Mouse (Mus musculus): ENCODE results near the gene Cbx1. TPM values are rescaled to one million over a fixed set of nuclear protein-coding genes. Genes with fewer than 3 reads are reported as not detected.
A peak's percentile ranks its signal among the peaks of the same experiment; 100 is the strongest.
"Not testable (repeated sequence)": the region's sequence is repeated elsewhere in the genome, so short reads cannot be mapped to it uniquely, and the experiment has no call there.

Gene Cbx1
- polyA plus RNA-seq, 1 experiment = 1.5 TPM

DNA sequence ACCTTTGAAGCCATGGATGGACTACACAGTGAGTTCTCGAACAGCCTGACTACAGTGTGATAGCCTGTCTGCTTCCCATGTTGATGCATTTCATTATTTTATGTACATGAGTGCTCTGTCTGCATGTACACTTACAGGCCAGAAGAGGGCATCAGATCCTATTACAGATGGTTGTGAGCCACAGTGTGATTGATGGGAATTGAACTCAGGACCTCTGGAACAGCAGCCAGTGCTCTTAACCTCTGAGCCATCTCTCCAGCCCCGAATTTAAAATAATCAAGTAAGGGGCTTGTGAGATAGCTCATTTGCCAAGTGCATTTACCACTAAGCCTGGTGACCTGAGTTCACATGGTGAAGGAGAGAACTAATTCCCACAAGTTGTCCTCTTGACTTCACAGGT is 7.5 kb upstream of the Cbx1 start:
- no peak for TF ChIP-seq GATA1 (IDR thresholded peaks at IDR 0.05; ENCODE audit: low read length)
- TF ChIP-seq TAL1 (IDR thresholded peaks at IDR 0.05; ENCODE audit: low read length) = no peak
- Histone ChIP-seq H3K4me1 (ENCODE audit: control insufficient read depth) (peaks cover 18% of the 10 kb centered on the region), H3K4me3 (replicated peaks) (no peak overlapping the region), H3K27me3 (ENCODE audit: control insufficient read depth) (peaks cover 3% of the 10 kb centered on the region; the same call in 1 of the 2 replicates), H3K36me3 (ENCODE audit: control insufficient read depth) (no peaks in the 10 kb centered on the region), H3K9me3 (ENCODE audit: control insufficient read depth, low read length) (no peaks in the 10 kb centered on the region)

DNA sequence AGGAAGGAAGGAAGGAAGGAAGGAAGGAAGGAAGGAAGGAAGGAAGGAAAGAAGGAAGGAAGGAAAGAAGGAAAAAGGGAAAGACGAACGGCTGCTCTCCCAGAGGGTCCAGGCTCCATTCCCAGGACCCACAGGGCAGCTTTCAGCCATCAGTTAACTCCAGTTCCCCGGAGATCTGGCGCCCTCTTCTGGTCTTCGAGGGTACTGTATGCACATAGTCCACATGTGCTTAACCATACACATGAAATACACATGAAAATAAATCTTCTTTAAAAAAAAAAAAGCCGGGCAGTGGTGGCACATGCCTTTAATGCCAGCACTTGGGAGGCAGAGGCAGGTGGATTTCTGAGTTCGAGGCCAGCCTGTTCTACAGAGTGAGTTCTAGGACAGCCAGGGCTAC is 4.1 kb upstream of the Cbx1 start:
- not testable (repeated sequence) for H3K36me3 ChIP-seq (ENCODE audit: control insufficient read depth); H3K4me1 ChIP-seq (ENCODE audit: control insufficient read depth); H3K9me3 ChIP-seq (ENCODE audit: control insufficient read depth, low read length); H3K4me3 ChIP-seq (replicated peaks); H3K27me3 ChIP-seq (ENCODE audit: control insufficient read depth)

DNA sequence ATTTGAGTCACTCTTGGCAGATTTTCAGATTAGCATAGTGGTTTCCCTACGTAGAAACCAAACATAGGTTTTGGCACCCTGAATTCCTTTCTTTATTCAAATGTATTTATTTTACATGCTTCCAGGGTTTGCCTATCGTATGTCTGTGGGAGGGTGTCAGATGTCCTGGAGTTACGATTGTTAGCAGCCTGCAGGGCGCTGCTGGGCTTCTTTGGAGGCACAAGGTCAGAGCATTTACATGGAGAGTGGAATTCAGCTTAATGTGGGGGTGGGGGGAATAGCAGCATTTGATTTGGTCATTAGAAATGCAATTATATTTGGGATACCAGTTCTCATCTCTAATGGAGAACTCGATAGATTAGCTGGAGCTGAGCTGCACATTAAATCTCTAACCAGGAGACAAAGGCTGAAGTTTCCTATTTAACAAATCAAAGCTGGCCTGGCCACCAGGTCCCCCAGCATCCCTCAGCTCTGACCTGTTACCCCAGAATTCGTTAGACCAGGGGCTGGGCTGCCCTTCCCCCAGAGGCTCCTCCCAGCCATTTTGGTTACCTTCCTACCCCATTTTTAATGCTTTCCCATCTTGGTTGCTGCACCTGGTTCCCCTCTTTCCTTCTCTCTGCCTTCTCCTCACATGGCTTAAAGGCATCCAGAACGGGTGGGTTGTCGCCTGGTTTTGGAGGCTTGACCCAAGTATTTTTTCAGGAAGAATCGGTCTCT is 2.0 kb upstream of the Cbx1 start:
- peaks cover 5% of the 10 kb centered on the region for H3K27me3 ChIP-seq (ENCODE audit: control insufficient read depth)
- no peaks in the 10 kb centered on the region for H3K9me3 ChIP-seq (ENCODE audit: control insufficient read depth, low read length)
- H3K36me3 ChIP-seq (ENCODE audit: control insufficient read depth) = peaks cover 13% of the 10 kb centered on the region
- TF ChIP-seq TAL1 (IDR thresholded peaks at IDR 0.05; ENCODE audit: low read length) (no peak), GATA1 (IDR thresholded peaks at IDR 0.05; ENCODE audit: low read length) (no peak)
- no peak overlapping the region for H3K4me3 ChIP-seq (replicated peaks)
- H3K4me1 ChIP-seq (ENCODE audit: control insufficient read depth) = peaks cover 20% of the 10 kb centered on the region

DNA sequence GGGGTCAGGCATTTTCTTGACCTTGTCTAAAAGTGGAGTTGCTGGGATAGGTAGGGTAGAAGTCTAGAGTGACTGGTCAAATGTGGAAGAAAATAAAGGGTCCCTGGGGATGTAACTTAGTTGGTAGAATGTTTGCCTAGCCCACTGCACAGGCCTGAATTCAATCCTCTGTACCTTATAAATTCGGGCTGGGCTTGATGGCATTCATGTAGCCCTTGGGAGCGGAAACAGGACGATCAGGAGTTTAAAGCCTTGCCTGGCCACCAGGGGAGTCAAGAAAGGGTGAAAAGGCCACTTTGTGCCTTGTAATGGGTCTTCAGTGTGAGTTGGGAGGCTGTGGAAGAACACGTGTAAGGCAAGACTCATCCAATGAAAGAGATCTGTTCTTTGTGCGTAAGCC is 1.1 kb downstream of the Cbx1 start:
- TF ChIP-seq TAL1 (IDR thresholded peaks at IDR 0.05; ENCODE audit: low read length) (no peak), GATA1 (IDR thresholded peaks at IDR 0.05; ENCODE audit: low read length) (no peak)
- Histone ChIP-seq H3K36me3 (ENCODE audit: control insufficient read depth) (peaks cover 29% of the 10 kb centered on the region), H3K4me1 (ENCODE audit: control insufficient read depth) (peaks cover 30% of the 10 kb centered on the region)

DNA sequence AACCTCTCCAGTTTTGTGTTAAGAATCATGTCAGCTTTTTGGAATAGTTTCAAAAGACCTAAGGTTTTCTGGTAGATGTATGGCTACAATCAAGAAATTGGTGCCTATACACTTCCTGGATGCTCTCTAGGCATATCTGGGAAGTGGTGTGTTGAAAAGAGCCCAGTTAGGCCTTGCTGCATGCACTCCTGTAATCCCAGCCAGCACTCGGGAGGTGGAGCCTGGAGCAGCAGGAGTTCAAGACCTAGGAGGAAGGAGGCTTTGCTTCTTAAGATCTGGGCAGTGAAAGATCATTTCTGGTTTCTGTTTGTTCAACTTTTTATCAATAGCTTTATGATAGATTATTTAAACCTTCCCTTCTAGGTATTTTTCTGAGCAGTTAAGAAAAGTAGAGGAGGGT is 1.8 kb downstream of the Cbx1 start:
- H3K27me3 ChIP-seq (ENCODE audit: control insufficient read depth) = peaks cover 5% of the 10 kb centered on the region
- H3K4me3 ChIP-seq (replicated peaks) = peak overlapping the region; percentile 95
- H3K9me3 ChIP-seq (ENCODE audit: control insufficient read depth, low read length) = no peaks in the 10 kb centered on the region
- TF ChIP-seq GATA1 (IDR thresholded peaks at IDR 0.05; ENCODE audit: low read length) = no peak
- no peak for TF ChIP-seq TAL1 (IDR thresholded peaks at IDR 0.05; ENCODE audit: low read length)
- H3K36me3 ChIP-seq (ENCODE audit: control insufficient read depth) = peaks cover 34% of the 10 kb centered on the region
- peaks cover 34% of the 10 kb centered on the region for H3K4me1 ChIP-seq (ENCODE audit: control insufficient read depth)

More for the DNA sequence above, 1.1 kb downstream of the Cbx1 start:
- no peaks in the 10 kb centered on the region for H3K9me3 ChIP-seq (ENCODE audit: control insufficient read depth, low read length)
- H3K27me3 ChIP-seq (ENCODE audit: control insufficient read depth) = peaks cover 5% of the 10 kb centered on the region
- H3K4me3 ChIP-seq (replicated peaks) = peak overlapping the region; percentile 95

DNA sequence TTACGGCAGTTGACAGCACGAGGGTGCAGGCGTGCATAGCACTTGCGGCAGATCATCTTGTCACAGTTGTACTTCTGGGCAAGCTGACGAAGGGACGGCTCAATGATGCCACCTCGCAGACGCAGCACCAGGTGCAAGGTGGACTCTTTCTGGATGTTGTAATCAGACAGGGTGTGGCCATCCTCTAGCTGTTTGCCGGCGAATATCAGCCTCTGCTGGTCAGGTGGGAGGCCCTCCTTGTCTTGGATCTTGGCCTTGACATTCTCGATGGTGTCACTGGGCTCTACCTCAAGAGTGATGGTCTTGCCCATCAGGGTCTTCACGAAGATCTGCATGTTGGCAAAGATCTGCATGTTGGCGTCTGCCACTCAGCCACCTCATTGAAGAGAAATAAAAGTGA is 6.6 kb downstream of the Cbx1 start:
- peaks cover 71% of the 10 kb centered on the region for H3K36me3 ChIP-seq (ENCODE audit: control insufficient read depth)
- H3K27me3 ChIP-seq (ENCODE audit: control insufficient read depth) = no peaks in the 10 kb centered on the region
- peaks cover 20% of the 10 kb centered on the region for H3K4me1 ChIP-seq (ENCODE audit: control insufficient read depth)
- no peak overlapping the region for H3K4me3 ChIP-seq (replicated peaks)
- TF ChIP-seq GATA1 (IDR thresholded peaks at IDR 0.05; ENCODE audit: low read length) (no peak), TAL1 (IDR thresholded peaks at IDR 0.05; ENCODE audit: low read length) (no peak)
- H3K9me3 ChIP-seq (ENCODE audit: control insufficient read depth, low read length) = no peaks in the 10 kb centered on the region

DNA sequence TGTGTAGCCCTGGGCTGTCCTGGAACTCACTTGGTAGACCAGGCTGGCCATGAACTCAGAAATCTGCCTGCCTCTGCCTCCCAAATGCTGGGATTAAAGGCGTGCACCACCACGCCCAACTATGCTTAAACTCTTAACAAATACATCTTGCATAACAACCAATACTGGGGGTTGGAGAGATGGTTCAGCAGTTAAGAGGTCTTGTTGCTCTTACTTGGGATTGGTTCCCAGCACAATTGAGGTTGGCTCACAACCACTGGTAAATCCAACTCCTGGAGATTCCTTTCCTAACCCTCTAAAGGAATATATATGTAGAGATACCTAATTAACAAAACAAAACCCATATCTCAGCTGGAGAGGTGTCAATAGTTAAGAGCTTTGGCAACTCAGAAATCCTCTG is 7.2 kb downstream of the Cbx1 start:
- Histone ChIP-seq H3K9me3 (ENCODE audit: control insufficient read depth, low read length) (no peaks in the 10 kb centered on the region), H3K36me3 (ENCODE audit: control insufficient read depth) (peaks cover 71% of the 10 kb centered on the region), H3K4me1 (ENCODE audit: control insufficient read depth) (peaks cover 15% of the 10 kb centered on the region), H3K27me3 (ENCODE audit: control insufficient read depth) (no peaks in the 10 kb centered on the region), H3K4me3 (replicated peaks) (no peak overlapping the region)
- TF ChIP-seq TAL1 (IDR thresholded peaks at IDR 0.05; ENCODE audit: low read length) = no peak
- TF ChIP-seq GATA1 (IDR thresholded peaks at IDR 0.05; ENCODE audit: low read length) = no peak

DNA sequence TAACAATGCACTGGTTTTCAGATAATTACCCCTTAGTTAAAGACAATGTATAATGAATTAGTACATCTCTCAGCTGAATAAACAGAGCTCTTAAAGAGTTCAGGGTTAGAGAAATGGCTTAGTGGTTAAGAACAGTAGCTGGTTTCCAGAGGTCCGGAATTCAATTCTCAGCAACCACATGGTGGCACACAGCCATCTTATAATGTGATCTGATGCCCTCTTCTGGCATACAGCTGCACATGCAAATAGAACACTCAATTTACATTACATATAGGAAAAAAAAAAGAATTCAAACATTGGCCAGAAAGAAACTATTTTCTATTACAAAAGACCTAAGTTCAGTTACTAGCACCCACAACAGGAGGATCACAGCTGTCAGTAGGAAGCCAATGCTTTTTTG is 7.7 kb downstream of the Cbx1 start:
- Histone ChIP-seq H3K4me1 (ENCODE audit: control insufficient read depth) (peaks cover 15% of the 10 kb centered on the region), H3K36me3 (ENCODE audit: control insufficient read depth) (peaks cover 72% of the 10 kb centered on the region), H3K27me3 (ENCODE audit: control insufficient read depth) (no peaks in the 10 kb centered on the region), H3K4me3 (replicated peaks) (no peak overlapping the region), H3K9me3 (ENCODE audit: control insufficient read depth, low read length) (no peaks in the 10 kb centered on the region)
- TF ChIP-seq GATA1 (IDR thresholded peaks at IDR 0.05; ENCODE audit: low read length) (no peak), TAL1 (IDR thresholded peaks at IDR 0.05; ENCODE audit: low read length) (no peak)

DNA sequence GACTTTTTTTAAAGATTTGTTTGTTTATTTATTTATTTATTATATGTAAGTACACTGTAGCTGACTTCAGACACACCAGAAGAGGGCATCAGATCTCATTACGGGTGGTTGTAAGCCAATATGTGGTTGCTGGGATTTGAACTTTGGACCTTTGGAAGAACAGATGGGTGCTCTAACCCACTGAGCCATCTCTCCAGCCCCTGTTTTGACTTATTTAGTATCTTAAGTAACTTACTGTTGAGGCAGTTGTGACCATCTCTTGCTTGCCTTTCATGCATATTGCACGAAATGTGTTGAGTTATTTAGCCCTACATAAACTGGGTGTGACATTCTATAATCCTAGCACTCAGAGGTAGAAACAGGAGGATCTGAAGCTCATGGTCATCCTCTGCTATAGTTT is 10.6 kb downstream of the Cbx1 start:
- H3K9me3 ChIP-seq (ENCODE audit: control insufficient read depth, low read length) = no peaks in the 10 kb centered on the region
- no peaks in the 10 kb centered on the region for H3K27me3 ChIP-seq (ENCODE audit: control insufficient read depth)
- peaks cover 82% of the 10 kb centered on the region for H3K36me3 ChIP-seq (ENCODE audit: control insufficient read depth)
- H3K4me3 ChIP-seq (replicated peaks) = no peak overlapping the region
- TF ChIP-seq GATA1 (IDR thresholded peaks at IDR 0.05; ENCODE audit: low read length) (no peak), TAL1 (IDR thresholded peaks at IDR 0.05; ENCODE audit: low read length) (no peak)
- peaks cover 6% of the 10 kb centered on the region for H3K4me1 ChIP-seq (ENCODE audit: control insufficient read depth)

DNA sequence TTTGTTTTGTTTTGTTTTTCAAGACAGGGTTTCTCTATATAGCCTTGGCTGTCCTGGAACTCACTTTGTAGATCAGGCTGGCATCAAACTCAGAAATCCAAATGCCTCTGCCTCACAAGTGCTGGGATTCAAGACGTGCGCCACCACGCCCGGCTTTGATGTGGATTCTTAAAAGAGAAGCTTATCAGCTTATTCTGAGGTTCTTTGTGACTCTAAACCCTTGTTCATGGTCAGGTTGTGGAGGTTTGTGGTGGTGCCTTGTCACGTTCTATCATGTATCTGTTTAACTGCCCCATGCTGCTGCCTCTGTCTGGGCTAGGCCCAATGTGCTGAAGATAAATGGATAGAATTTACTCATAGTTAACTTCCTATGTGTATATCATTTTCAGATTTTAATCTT is 16.7 kb downstream of the Cbx1 start:
- Histone ChIP-seq H3K36me3 (ENCODE audit: control insufficient read depth) (peaks cover 98% of the 10 kb centered on the region), H3K4me1 (ENCODE audit: control insufficient read depth) (no peaks in the 10 kb centered on the region), H3K4me3 (replicated peaks) (no peak overlapping the region), H3K27me3 (ENCODE audit: control insufficient read depth) (no peaks in the 10 kb centered on the region), H3K9me3 (ENCODE audit: control insufficient read depth, low read length) (no peaks in the 10 kb centered on the region)
- TF ChIP-seq TAL1 (IDR thresholded peaks at IDR 0.05; ENCODE audit: low read length) (no peak), GATA1 (IDR thresholded peaks at IDR 0.05; ENCODE audit: low read length) (no peak)

Data from erythroblast, embryonic 14.5 days (primary cell).